Mouse (Mus musculus): Measurements from ENCODE around the gene Wnt7b. TPM values are rescaled to one million over a fixed set of nuclear protein-coding genes. Genes with fewer than 3 reads are reported as not detected.

Wnt7b gene
- polyA plus RNA-seq, 1 experiment from 2014 or later, result 130 TPM

GRCm38 (mm10) chr15:85598984-85599886 is 17.0 kb upstream of the Wnt7b start:
- no peak overlapping the region for H3K27ac ChIP-seq
- H3K4me3 ChIP-seq (replicated peaks), result no peak overlapping the region
- peaks cover 13% of the 10 kb centered on the region for H3K4me1 ChIP-seq
- H3K27me3 ChIP-seq, result peaks cover 2% of the 10 kb centered on the region; the same call in 1 of the 2 replicates
- no peak overlapping the region for H3K9ac ChIP-seq
- peak; percentile 33; the same call in 1 of the 2 replicates for ATAC-seq (ENCODE audit: low FRiP score)
- 56% methylated on average over 17 of the region's 17 CpGs for WGBS
- no peaks in the 10 kb centered on the region for H3K36me3 ChIP-seq (replicated peaks)
- no peak overlapping the region for H3K4me2 ChIP-seq
- no peaks in the 10 kb centered on the region for H3K9me3 ChIP-seq

DNA sequence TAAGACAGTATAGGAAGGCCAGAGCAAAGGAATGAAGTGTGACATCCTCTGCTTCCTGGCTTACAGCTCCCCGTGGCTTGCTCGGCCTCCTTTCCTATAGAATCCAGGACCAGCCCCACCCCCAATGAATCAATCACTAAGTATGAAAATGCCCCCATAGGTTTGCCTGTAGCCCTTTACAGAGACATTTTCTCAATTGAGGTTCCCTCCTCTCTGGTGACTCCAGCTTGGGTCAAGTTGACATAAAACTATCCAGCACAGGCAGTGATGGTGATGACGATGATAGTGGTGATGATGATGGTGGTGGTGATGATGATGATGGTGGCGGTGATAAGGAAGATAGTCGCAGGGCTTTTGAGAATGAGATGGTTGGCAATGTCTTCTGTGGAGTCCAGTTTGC is 16.2 kb upstream of the Wnt7b start:
- H3K4me1 ChIP-seq, result peaks cover 13% of the 10 kb centered on the region
- H3K36me3 ChIP-seq (replicated peaks), result no peaks in the 10 kb centered on the region
- 74% methylated on average over 5 of the region's 5 CpGs for WGBS
- H3K4me3 ChIP-seq (replicated peaks), result no peak overlapping the region
- no peak for ATAC-seq (ENCODE audit: low FRiP score)
- H3K9me3 ChIP-seq, result no peaks in the 10 kb centered on the region
- H3K9ac ChIP-seq, result no peak overlapping the region
- H3K27ac ChIP-seq, result no peak overlapping the region
- H3K27me3 ChIP-seq, result no peaks in the 10 kb centered on the region
- H3K4me2 ChIP-seq, result no peak overlapping the region

DNA sequence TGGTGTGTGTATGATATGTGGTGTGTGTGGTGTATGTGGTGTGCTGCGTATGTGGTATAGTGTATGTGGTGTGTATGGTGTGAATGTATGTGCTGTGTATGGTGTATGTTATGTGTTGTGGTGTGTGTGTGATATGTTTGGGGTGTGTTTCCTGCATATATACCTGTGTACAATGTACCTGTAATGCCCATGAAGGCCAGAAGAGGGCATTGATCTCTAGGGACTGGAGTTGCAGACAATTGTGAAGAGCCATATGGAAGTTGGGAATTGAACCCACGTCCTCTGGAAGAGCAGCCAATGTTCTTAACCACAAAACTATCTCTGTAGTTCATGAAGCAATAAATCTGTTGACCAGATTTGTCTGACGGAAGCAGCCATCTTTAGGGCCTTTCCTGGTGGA is 15.1 kb upstream of the Wnt7b start:
- Histone ChIP-seq H3K4me3 (replicated peaks) (no peak overlapping the region), H3K27me3 (no peaks in the 10 kb centered on the region), H3K4me1 (peaks cover 13% of the 10 kb centered on the region), H3K36me3 (replicated peaks) (no peaks in the 10 kb centered on the region), H3K9me3 (no peaks in the 10 kb centered on the region), H3K27ac (no peak overlapping the region), H3K4me2 (no peak overlapping the region), H3K9ac (no peak overlapping the region)
- no peak for ATAC-seq (ENCODE audit: low FRiP score)
- WGBS, result 69% methylated on average over 3 of the region's 3 CpGs

GRCm38 (mm10) chr15:85592674-85593073 is 10.4 kb upstream of the Wnt7b start:
- Histone ChIP-seq H3K4me1 (no peaks in the 10 kb centered on the region), H3K36me3 (replicated peaks) (no peaks in the 10 kb centered on the region), H3K4me3 (replicated peaks) (no peak overlapping the region), H3K4me2 (no peak overlapping the region), H3K9me3 (no peaks in the 10 kb centered on the region), H3K9ac (no peak overlapping the region), H3K27ac (no peak overlapping the region), H3K27me3 (no peaks in the 10 kb centered on the region)
- no peak for ATAC-seq (ENCODE audit: low FRiP score)
- 87% methylated on average over 4 of the region's 4 CpGs for WGBS

- H3K9ac ChIP-seq, result no peak overlapping the region
- H3K36me3 ChIP-seq (replicated peaks), result no peaks in the 10 kb centered on the region
- H3K27me3 ChIP-seq, result no peaks in the 10 kb centered on the region
- H3K4me1 ChIP-seq, result no peaks in the 10 kb centered on the region
- WGBS, result 92% methylated on average over 10 of the region's 10 CpGs
- ATAC-seq (ENCODE audit: low FRiP score), result no peak
- no peak overlapping the region for H3K4me3 ChIP-seq (replicated peaks)
- no peak overlapping the region for H3K4me2 ChIP-seq
- H3K27ac ChIP-seq, result no peak overlapping the region
- no peaks in the 10 kb centered on the region for H3K9me3 ChIP-seq
These were observed 8.6 kb upstream of the Wnt7b start for GRCm38 (mm10) chr15:85590831-85591230.

- peak; percentile 75 for ATAC-seq (ENCODE audit: low FRiP score)
- H3K4me1 ChIP-seq, result peaks cover 48% of the 10 kb centered on the region
- 5% methylated on average over 11 of the region's 11 CpGs for WGBS
- no peaks in the 10 kb centered on the region for H3K36me3 ChIP-seq (replicated peaks)
- no peak overlapping the region for H3K27ac ChIP-seq
- H3K27me3 ChIP-seq, result peaks cover 45% of the 10 kb centered on the region
- H3K9me3 ChIP-seq, result no peaks in the 10 kb centered on the region
- no peak overlapping the region for H3K9ac ChIP-seq
- no peak overlapping the region for H3K4me2 ChIP-seq
- H3K4me3 ChIP-seq (replicated peaks), result no peak overlapping the region
These were observed 1.2 kb upstream of the Wnt7b start for GRCm38 (mm10) chr15:85583504-85583903.

GRCm38 (mm10) chr15:85583024-85583423 is 751 bp upstream of the Wnt7b start:
- H3K4me2 ChIP-seq, result peak overlapping the region; percentile 96
- 0 out of 2 replicates have a peak overlapping the region, but pooled peaks have one; percentile 86 for H3K4me3 ChIP-seq (replicated peaks)
- WGBS, result 2% methylated on average over 8 of the region's 8 CpGs
- ATAC-seq (ENCODE audit: low FRiP score), result peak; percentile 75
- H3K27ac ChIP-seq, result no peak overlapping the region
- H3K27me3 ChIP-seq, result peaks cover 50% of the 10 kb centered on the region
- H3K4me1 ChIP-seq, result peaks cover 52% of the 10 kb centered on the region
- H3K36me3 ChIP-seq (replicated peaks), result no peaks in the 10 kb centered on the region
- H3K9ac ChIP-seq, result no peak overlapping the region
- no peaks in the 10 kb centered on the region for H3K9me3 ChIP-seq

DNA sequence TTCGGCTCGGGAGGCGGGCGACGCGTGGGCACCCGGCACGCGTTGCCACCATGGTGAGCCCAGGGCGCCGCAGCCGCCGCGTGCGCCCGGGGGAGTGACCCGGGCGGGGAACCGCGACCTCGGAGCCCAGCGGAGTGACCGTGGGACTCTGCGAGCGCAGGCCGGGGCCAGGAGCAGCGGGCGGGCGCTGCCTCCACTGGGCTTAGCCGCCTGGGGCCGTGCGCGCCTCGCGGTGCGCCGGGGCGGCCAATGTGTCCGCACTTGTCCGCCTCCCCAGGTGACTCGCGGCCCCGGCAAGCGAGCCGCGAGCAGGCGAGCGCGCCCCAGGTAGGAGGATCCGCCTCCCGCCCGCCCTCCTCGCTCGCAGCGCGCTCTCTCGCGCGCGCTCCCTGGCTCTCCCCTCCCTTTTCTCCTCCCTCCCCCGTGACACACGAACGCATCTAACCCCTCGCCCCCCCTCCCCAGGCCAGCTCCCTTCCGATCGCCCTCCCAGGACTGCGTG is 659 bp downstream of the Wnt7b start:
- Histone ChIP-seq H3K4me2 (peak overlapping the region; percentile 96), H3K4me3 (replicated peaks) (peak overlapping the region; percentile 86), H3K9me3 (no peaks in the 10 kb centered on the region), H3K4me1 (peaks cover 66% of the 10 kb centered on the region), H3K27me3 (peaks cover 64% of the 10 kb centered on the region), H3K36me3 (replicated peaks) (no peaks in the 10 kb centered on the region), H3K9ac (peak overlapping the region; percentile 88), H3K27ac (peak overlapping the region; percentile 89)
- ATAC-seq (ENCODE audit: low FRiP score), result peak; percentile 7; the same call in 1 of the 2 replicates
- 0% methylated on average over 34 of the region's 67 CpGs for WGBS

DNA sequence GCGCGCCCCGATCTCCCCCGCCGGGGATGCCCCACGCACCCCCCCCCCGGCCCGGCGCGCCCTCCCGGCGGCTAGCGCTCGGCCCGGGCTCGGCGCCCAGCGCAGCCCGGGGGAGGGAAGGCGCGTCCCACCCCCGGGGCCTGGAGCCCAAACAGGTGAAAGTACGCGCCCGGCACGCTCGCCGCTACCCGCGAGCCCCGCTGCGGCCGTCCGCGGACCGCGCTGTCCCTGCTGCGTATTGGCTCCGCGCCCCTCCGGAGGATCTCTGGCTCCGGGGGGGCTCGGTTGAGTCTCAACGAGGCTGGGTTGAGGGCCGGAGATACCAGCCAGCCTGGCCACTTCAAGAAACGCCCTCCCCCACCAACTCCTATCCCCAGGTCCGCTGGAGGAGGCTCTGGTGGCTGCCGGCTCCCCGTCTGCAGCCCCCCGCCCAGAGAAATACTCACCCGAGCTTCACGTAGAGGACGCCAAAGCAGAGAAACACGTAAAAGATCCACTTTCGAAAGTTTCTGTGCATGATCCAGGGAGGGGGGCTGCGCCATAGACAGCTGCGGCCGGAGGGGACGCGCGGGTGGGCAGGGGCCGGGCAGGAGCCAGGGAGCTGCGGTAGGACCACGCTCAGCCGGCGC is 1.2 kb downstream of the Wnt7b start:
- peaks cover 71% of the 10 kb centered on the region for H3K4me1 ChIP-seq
- peak overlapping the region; percentile 86 for H3K4me3 ChIP-seq (replicated peaks)

GRCm38 (mm10) chr15:85580483-85580882 is 1.8 kb downstream of the Wnt7b start:
- under 1% methylated on average over 35 of the region's 47 CpGs for WGBS
- no peaks in the 10 kb centered on the region for H3K36me3 ChIP-seq (replicated peaks)
- peaks cover 77% of the 10 kb centered on the region for H3K4me1 ChIP-seq
- no peaks in the 10 kb centered on the region for H3K9me3 ChIP-seq
- peaks cover 75% of the 10 kb centered on the region for H3K27me3 ChIP-seq
- ATAC-seq (ENCODE audit: low FRiP score), result no peak
- H3K4me3 ChIP-seq (replicated peaks), result peak overlapping the region; percentile 86
- H3K4me2 ChIP-seq, result peak overlapping the region; percentile 96
- H3K27ac ChIP-seq, result peak overlapping the region; percentile 89
- peak overlapping the region; percentile 88 for H3K9ac ChIP-seq

More for the DNA sequence above, 1.2 kb downstream of the Wnt7b start:
- Histone ChIP-seq H3K27ac (peak overlapping the region; percentile 89), H3K9ac (peak overlapping the region; percentile 88), H3K27me3 (peaks cover 70% of the 10 kb centered on the region), H3K9me3 (no peaks in the 10 kb centered on the region), H3K4me2 (peak overlapping the region; percentile 96), H3K36me3 (replicated peaks) (no peaks in the 10 kb centered on the region)
- WGBS, result under 1% methylated on average over 61 of the region's 66 CpGs
- no peak for ATAC-seq (ENCODE audit: low FRiP score)

DNA sequence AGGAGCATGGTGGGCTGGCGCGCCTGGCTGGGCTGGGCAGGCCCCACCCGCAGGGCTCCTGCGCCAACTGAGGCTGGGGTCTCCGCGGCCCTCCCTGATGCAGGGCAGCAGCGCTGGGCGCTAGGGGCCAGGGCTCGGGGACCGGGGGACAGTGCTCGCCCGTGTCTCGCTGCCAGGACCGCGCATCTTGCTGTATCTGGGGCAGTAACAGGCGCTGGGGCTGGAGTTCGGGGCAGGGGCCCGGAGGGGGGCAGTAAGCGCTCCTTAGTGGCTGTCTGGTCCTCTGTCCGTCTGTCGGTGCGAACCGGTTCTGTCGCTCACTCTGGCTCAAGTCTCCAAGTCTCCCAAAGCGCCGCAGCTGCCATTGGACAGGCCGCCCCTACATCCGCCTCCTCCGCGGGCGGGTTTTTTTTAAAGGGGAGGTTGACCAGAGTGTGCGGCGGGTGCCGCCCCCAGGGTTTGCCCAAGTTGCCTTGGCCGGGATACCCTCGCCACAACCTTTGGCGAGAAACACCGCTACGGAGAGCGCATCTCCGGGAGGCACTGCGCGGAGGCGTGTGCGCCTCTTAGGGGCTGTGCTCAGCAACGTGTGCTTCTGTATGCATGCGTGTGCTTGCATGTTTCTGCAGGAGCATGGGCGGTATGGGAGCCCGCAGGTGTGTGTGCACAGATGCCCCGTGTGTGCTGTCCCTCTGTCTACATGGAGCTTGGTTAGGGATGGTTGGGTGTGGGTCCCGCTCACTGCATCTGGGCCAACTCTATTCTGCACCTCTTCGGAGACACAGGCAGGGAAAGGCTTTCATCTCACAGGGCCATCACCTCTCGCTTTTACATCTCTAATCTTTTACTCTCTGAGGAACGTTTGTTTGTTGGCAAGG is 4.5 kb downstream of the Wnt7b start:
- peaks cover 99% of the 10 kb centered on the region for H3K4me1 ChIP-seq
- H3K27ac ChIP-seq, result peak overlapping the region; percentile 89
- H3K9me3 ChIP-seq, result no peaks in the 10 kb centered on the region
- H3K4me3 ChIP-seq (replicated peaks), result peak overlapping the region; percentile 86
- 0 out of 2 replicates have a peak, but pooled peaks cover 5% of the 10 kb centered on the region for H3K36me3 ChIP-seq (replicated peaks)
- peak overlapping the region; percentile 96 for H3K4me2 ChIP-seq
- peak overlapping the region; percentile 88 for H3K9ac ChIP-seq
- WGBS, result under 1% methylated on average over 54 of the region's 54 CpGs
- ATAC-seq (ENCODE audit: low FRiP score), result 0 out of 2 replicates have a peak, but pooled peaks have one; percentile 6
- H3K27me3 ChIP-seq, result peaks cover 93% of the 10 kb centered on the region

Measured in forebrain, embryonic 12.5 days (tissue).